Mouse (Mus musculus) MEL (cell line): ENCODE data around the gene C330021F23Rik. TPM values are rescaled to one million over a fixed set of nuclear protein-coding genes. Genes with fewer than 3 reads are reported as not detected.

ENCODE experiments used
- DNase-seq: peaks from one replicate; pipeline ENCODE4 v3.0.0; 2011; ENCODE audit warnings: low read depth, low spot score
- H3K27ac ChIP-seq: 2 replicates; pipeline ENCODE4 v1.5.1; 2012; ENCODE audit warnings: low read depth, mild to moderate bottlenecking, control low read depth, low read length, moderate library complexity; ENCODE audit not compliant: control insufficient read depth
- H3K27me3 ChIP-seq, 2 experiments: fragments of 150-350 bp in 1 of 2; sonication (generic) in 1 of 2; 2 replicates each; pipeline ENCODE4 v1.6.1; 2012; ENCODE audit warnings: low read length in 2 of 2, mild to moderate bottlenecking in 2 of 2, improper control_type of control experiment in 1 of 2, moderate library complexity in 1 of 2; ENCODE audit not compliant: insufficient read depth in 2 of 2, control insufficient read depth in 1 of 2
- H3K36me3 ChIP-seq, 2 experiments: 2 replicates each; pipeline ENCODE4 v1.6.1; 2012 to 2014; ENCODE audit warnings: low read length in 2 of 2, improper control_type of control experiment in 1 of 2, inconsistent platforms in 1 of 2, mild to moderate bottlenecking in 1 of 2; ENCODE audit not compliant: insufficient read depth in 2 of 2, control insufficient read depth in 1 of 2
- H3K4me1 ChIP-seq, 2 experiments: fragments of 150-350 bp in 1 of 2; sonication (generic) in 1 of 2; 2 replicates each; pipeline ENCODE4 v1.6.1; 2012; ENCODE audit warnings: low read length in 2 of 2, improper control_type of control experiment in 1 of 2, mild to moderate bottlenecking in 1 of 2; ENCODE audit not compliant: insufficient read depth in 2 of 2, control insufficient read depth in 1 of 2
- H3K4me3 ChIP-seq, 2 experiments: fragments of 150-350 bp in 1 of 2; sonication (generic) in 1 of 2; 2 replicates each; pipeline ENCODE4 v1.5.1; 2012; ENCODE audit warnings: low read depth in 2 of 2, low read length in 2 of 2, mild to moderate bottlenecking in 2 of 2, moderate library complexity in 2 of 2, control low read depth in 1 of 2, improper control_type of control experiment in 1 of 2; ENCODE audit not compliant: control insufficient read depth in 1 of 2, insufficient read depth in 1 of 2
- H3K79me2 ChIP-seq: 2 replicates; pipeline ENCODE4 v1.6.1; 2012; ENCODE audit warnings: mild to moderate bottlenecking, low read length, moderate library complexity; ENCODE audit not compliant: control insufficient read depth, poor library complexity, insufficient read depth
- H3K9ac ChIP-seq: 2 replicates; pipeline ENCODE4 v1.6.1; 2012; ENCODE audit warnings: low read depth, mild to moderate bottlenecking, control low read depth, low read length, moderate library complexity; ENCODE audit not compliant: control insufficient read depth, poor library complexity, severe bottlenecking
- H3K9me3 ChIP-seq: fragments of 150-350 bp; sonication (generic); replicated peaks from 2 replicates; pipeline ENCODE4 v1.6.1; 2012; ENCODE audit warnings: mild to moderate bottlenecking, low read length, improper control_type of control experiment, moderate library complexity; ENCODE audit not compliant: insufficient read depth
- BHLHE40 ChIP-seq: IDR thresholded peaks from 2 replicates; pipeline ENCODE4 v1.6.1; 2012; ENCODE audit warnings: low read depth, mild to moderate bottlenecking, inconsistent platforms, low read length, improper control_type of control experiment, borderline replicate concordance
- CHD1 ChIP-seq: IDR thresholded peaks from 2 replicates; pipeline ENCODE4 v1.6.1; 2012; ENCODE audit warnings: low read depth, mild to moderate bottlenecking, inconsistent platforms, low read length, improper control_type of control experiment
- CHD2 ChIP-seq: IDR thresholded peaks from 2 replicates; pipeline ENCODE4 v1.6.1; 2011; ENCODE audit warnings: low read length, improper control_type of control experiment
- CTCF ChIP-seq, 3 experiments: IDR thresholded peaks in 2 of 3; conservative IDR thresholded peaks in 1 of 3; 2 replicates each; pipeline ENCODE4 v1.5.1; 2011 to 2012; ENCODE audit warnings: low read length in 3 of 3, low read depth in 2 of 3, mild to moderate bottlenecking in 2 of 3, improper control_type of control experiment in 1 of 3, inconsistent platforms in 1 of 3, mixed read lengths in 1 of 3, moderate library complexity in 1 of 3; ENCODE audit not compliant: control insufficient read depth in 1 of 3, insufficient read depth in 1 of 3, poor library complexity in 1 of 3, severe bottlenecking in 1 of 3
- ELF1 ChIP-seq: IDR thresholded peaks from 2 replicates; pipeline ENCODE4 v1.6.1; 2014; ENCODE audit warnings: low read depth, mild to moderate bottlenecking, inconsistent platforms, low read length, improper control_type of control experiment, moderate library complexity
- EP300 ChIP-seq, 2 experiments: IDR thresholded peaks; 2 replicates each; pipeline ENCODE4 v1.6.1; 2011; ENCODE audit warnings: improper control_type of control experiment in 2 of 2, low read length in 2 of 2, low read depth in 1 of 2, mild to moderate bottlenecking in 1 of 2
- ETS1 ChIP-seq: IDR thresholded peaks from 2 replicates; pipeline ENCODE4 v1.6.1; 2012; ENCODE audit warnings: low read depth, mild to moderate bottlenecking, inconsistent platforms, low read length, improper control_type of control experiment, moderate library complexity
- GABPA ChIP-seq: IDR thresholded peaks from 2 replicates; pipeline ENCODE4 v1.6.1; 2012; ENCODE audit warnings: low read depth, mild to moderate bottlenecking, inconsistent platforms, low read length, improper control_type of control experiment, moderate library complexity
- GATA1 ChIP-seq: IDR thresholded peaks from 2 replicates; pipeline ENCODE4 v1.6.1; 2011; ENCODE audit warnings: low read depth, low read length, improper control_type of control experiment
- HCFC1 ChIP-seq: IDR thresholded peaks from 2 replicates; pipeline ENCODE4 v1.6.1; 2012; ENCODE audit warnings: low read depth, mild to moderate bottlenecking, inconsistent platforms, low read length, improper control_type of control experiment, moderate library complexity
- JUND ChIP-seq: IDR thresholded peaks from 2 replicates; pipeline ENCODE4 v1.6.1; 2011; ENCODE audit warnings: low read depth, mild to moderate bottlenecking, improper control_type of control experiment, low read length
- KAT2A ChIP-seq: conservative IDR thresholded peaks from 2 replicates; pipeline ENCODE4 v1.6.1; 2012; ENCODE audit warnings: low read depth, low read length, improper control_type of control experiment, inconsistent platforms
- MAFK ChIP-seq: IDR thresholded peaks from 2 replicates; pipeline ENCODE4 v1.6.1; 2011; ENCODE audit warnings: low read depth, mild to moderate bottlenecking, low read length, improper control_type of control experiment, borderline replicate concordance
- MAX ChIP-seq: IDR thresholded peaks from 2 replicates; pipeline ENCODE4 v1.6.1; 2011; ENCODE audit warnings: low read length, improper control_type of control experiment
- MAZ ChIP-seq: IDR thresholded peaks from 2 replicates; pipeline ENCODE4 v1.6.1; 2012; ENCODE audit warnings: low read depth, mild to moderate bottlenecking, inconsistent platforms, low read length, improper control_type of control experiment
- MEF2A ChIP-seq: IDR thresholded peaks from 2 replicates; pipeline ENCODE4 v1.6.1; 2014; ENCODE audit warnings: low read depth, mild to moderate bottlenecking, inconsistent platforms, low read length, improper control_type of control experiment; ENCODE audit not compliant: poor library complexity, insufficient replicate concordance, severe bottlenecking; ENCODE audit errors: extremely low read depth
- MXI1 ChIP-seq: IDR thresholded peaks from 2 replicates; pipeline ENCODE4 v1.6.1; 2011; ENCODE audit warnings: mild to moderate bottlenecking, low read depth, low read length, improper control_type of control experiment
- MYB ChIP-seq: IDR thresholded peaks from 2 replicates; pipeline ENCODE4 v1.6.1; 2011; ENCODE audit warnings: mild to moderate bottlenecking, low read depth, low read length, improper control_type of control experiment
- MYC ChIP-seq: IDR thresholded peaks from 2 replicates; pipeline ENCODE4 v1.6.1; 2011; ENCODE audit warnings: low read depth, mild to moderate bottlenecking, low read length, improper control_type of control experiment, moderate library complexity
- NELFE ChIP-seq: IDR thresholded peaks from 2 replicates; pipeline ENCODE4 v1.6.1; 2011; ENCODE audit warnings: low read depth, low read length, improper control_type of control experiment
- NRF1 ChIP-seq: IDR thresholded peaks from 2 replicates; pipeline ENCODE4 v1.6.1; 2014; ENCODE audit warnings: low read depth, mild to moderate bottlenecking, inconsistent platforms, low read length, improper control_type of control experiment, moderate library complexity; ENCODE audit not compliant: poor library complexity, insufficient read depth, severe bottlenecking
- POLR2A ChIP-seq, 2 experiments: IDR thresholded peaks; 2 replicates each; pipeline ENCODE4 v1.6.1; 2011 to 2012; ENCODE audit warnings: low read length in 2 of 2, mild to moderate bottlenecking in 2 of 2, control low read depth in 1 of 2, improper control_type of control experiment in 1 of 2, low read depth in 1 of 2, moderate library complexity in 1 of 2; ENCODE audit not compliant: control insufficient read depth in 1 of 2, insufficient read depth in 1 of 2, poor library complexity in 1 of 2
- POLR2AphosphoS2 ChIP-seq: IDR thresholded peaks from 2 replicates; pipeline ENCODE4 v1.6.1; 2011; ENCODE audit warnings: low read length, improper control_type of control experiment
- POLR2AphosphoS5 ChIP-seq: IDR thresholded peaks from 2 replicates; pipeline ENCODE4 v1.6.1; 2012; ENCODE audit warnings: low read depth, borderline replicate concordance, mild to moderate bottlenecking, inconsistent platforms, low read length, moderate library complexity, mixed read lengths
- RAD21 ChIP-seq: IDR thresholded peaks from 2 replicates; pipeline ENCODE4 v1.6.1; 2011; ENCODE audit warnings: mild to moderate bottlenecking, low read depth, low read length, improper control_type of control experiment
- SIN3A ChIP-seq: IDR thresholded peaks from 2 replicates; pipeline ENCODE4 v1.6.1; 2012; ENCODE audit warnings: low read length, improper control_type of control experiment, inconsistent platforms
- TAL1 ChIP-seq: IDR thresholded peaks from 2 replicates; pipeline ENCODE4 v1.6.1; 2012; ENCODE audit warnings: mild to moderate bottlenecking, inconsistent platforms, low read length, moderate library complexity, mixed read lengths
- TBP ChIP-seq: IDR thresholded peaks from 2 replicates; pipeline ENCODE4 v1.8.0; 2011; ENCODE audit warnings: low read depth, low read length, improper control_type of control experiment
- TCF12 ChIP-seq: IDR thresholded peaks from 2 replicates; pipeline ENCODE4 v1.6.1; 2014; ENCODE audit warnings: low read depth, mild to moderate bottlenecking, inconsistent platforms, low read length, improper control_type of control experiment, moderate library complexity
- UBTF ChIP-seq: IDR thresholded peaks from 2 replicates; pipeline ENCODE4 v1.6.1; 2012; ENCODE audit warnings: low read depth, mild to moderate bottlenecking, inconsistent platforms, low read length, improper control_type of control experiment, moderate library complexity, borderline replicate concordance; ENCODE audit not compliant: insufficient read depth
- USF1 ChIP-seq: IDR thresholded peaks from 2 replicates; pipeline ENCODE4 v1.6.1; 2014; ENCODE audit warnings: low read depth, mild to moderate bottlenecking, inconsistent platforms, low read length, improper control_type of control experiment, moderate library complexity
- ZC3H11A ChIP-seq: IDR thresholded peaks from 2 replicates; pipeline ENCODE4 v1.6.1; 2012; ENCODE audit warnings: low read depth, mild to moderate bottlenecking, inconsistent platforms, low read length, improper control_type of control experiment
- ZKSCAN1 ChIP-seq: IDR thresholded peaks from 2 replicates; pipeline ENCODE4 v1.6.1; 2012; ENCODE audit warnings: low read depth, mild to moderate bottlenecking, inconsistent platforms, low read length, improper control_type of control experiment, moderate library complexity
- ZMIZ1 ChIP-seq: IDR thresholded peaks from 2 replicates; pipeline ENCODE4 v1.6.1; 2012; ENCODE audit warnings: low read depth, mild to moderate bottlenecking, inconsistent platforms, low read length, improper control_type of control experiment, moderate library complexity
- ZNF384 ChIP-seq: IDR thresholded peaks from 2 replicates; pipeline ENCODE4 v1.6.1; 2012; ENCODE audit warnings: low read depth, mild to moderate bottlenecking, inconsistent platforms, low read length, improper control_type of control experiment
- polyA plus RNA-seq, 2 experiments: library from polyadenylated mRNA; stranded (reverse) in 1 of 2; unstranded in 1 of 2; fragments of >175 nt in 1 of 2; fragments of >200 nt in 1 of 2; gene quantifications; 2 replicates each; pipeline versions ENCODE4 v1.2.1 to v1.2.4; 2012; ENCODE audit warnings: low replicate concordance in 2 of 2, low read depth in 1 of 2; ENCODE audit not compliant: insufficient read length in 2 of 2, insufficient read depth in 1 of 2, missing spikeins in 1 of 2
- total RNA-seq: library from RNA; depleted of rRNA; stranded (reverse); fragments of 300-350 nt; gene quantifications from 2 replicates; pipeline ENCODE4 v1.2.3, GENCODE M21; 2012

Gene C330021F23Rik
- total and polyA plus RNA-seq, 3 experiments: 0.53 to 1.2 TPM; not detected in 1

- peak; percentile 100 for TF ChIP-seq SIN3A
- TF ChIP-seq HCFC1: peak; percentile 99
- TF ChIP-seq RAD21: no peak
- TF ChIP-seq EP300 (IDR thresholded peaks at IDR 0.05; ENCODE audit: low read depth in 1 of 2, low read length in 2 of 2): no peak
- peak; percentile 94 for TF ChIP-seq KAT2A
- no peak for TF ChIP-seq MAFK
- TF ChIP-seq TBP: peak; percentile 40
- TF ChIP-seq ELF1: peak; percentile 99
- peak; percentile 13 to 69; a peak in 2 of 4 replicates for TF ChIP-seq POLR2A (IDR thresholded peaks at IDR 0.05; ENCODE audit: control insufficient read depth in 1 of 2, insufficient read depth in 1 of 2, low read depth in 1 of 2, low read length in 2 of 2, poor library complexity in 1 of 2)
- no peak for TF ChIP-seq MEF2A
- peak; percentile 17; the same call in 1 of the 2 replicates for TF ChIP-seq ETS1
- no peak for TF ChIP-seq UBTF
- no peak for TF ChIP-seq TAL1
- peak; percentile 60 for TF ChIP-seq NELFE
- no peak for TF ChIP-seq CHD1
- no peak for TF ChIP-seq BHLHE40
- no peak for TF ChIP-seq POLR2AphosphoS5
- 0 out of 2 replicates have a peak, but pooled peaks have one; percentile 4 for TF ChIP-seq GATA1
- TF ChIP-seq ZMIZ1: peak; percentile 39; the same call in 1 of the 2 replicates
- peak; percentile 92 for TF ChIP-seq MAZ
- peak; percentile 49; the same call in 1 of the 2 replicates for TF ChIP-seq NRF1
- TF ChIP-seq USF1: no peak; the same call in 1 of the 2 replicates
- peak; percentile 50; the same call in 1 of the 2 replicates for TF ChIP-seq TCF12
- TF ChIP-seq MAX: no peak
- no peak for TF ChIP-seq ZKSCAN1
- peak; percentile 57; the same call in 1 of the 2 replicates for TF ChIP-seq GABPA
- no peak for TF ChIP-seq CTCF (IDR thresholded peaks at IDR 0.05 in 2 of 3, conservative IDR thresholded peaks at IDR 0.05 in 1 of 3; ENCODE audit: control insufficient read depth in 1 of 3, insufficient read depth in 1 of 3, low read depth in 2 of 3, low read length in 3 of 3, poor library complexity in 1 of 3, severe bottlenecking in 1 of 3)
- no peak for TF ChIP-seq MYB
- TF ChIP-seq POLR2AphosphoS2: peak; percentile 39; the same call in 1 of the 2 replicates
- peak; percentile 92 for TF ChIP-seq CHD2
- TF ChIP-seq JUND: peak; percentile 83; the same call in 1 of the 2 replicates
- peak; percentile 87 for TF ChIP-seq MXI1
- peak; percentile 62; the same call in 1 of the 2 replicates for TF ChIP-seq MYC
- no peak for TF ChIP-seq ZC3H11A
- no peak for TF ChIP-seq ZNF384
- TF ChIP-seq, all 39 proteins: peak for 19
- Histone ChIP-seq H3K36me3 (peaks cover 2 to 12% of the 10 kb centered on the region in 2 experiments), H3K4me1 (peaks cover under 1 to 7% of the 10 kb centered on the region in 2 experiments; a peak in 3 of 4 replicates), H3K27ac (peak within 1 kb of the TSS; percentile 9; the same call in 1 of the 2 replicates), H3K9me3 (no peaks in the 10 kb centered on the region), H3K9ac (peak within 1 kb of the TSS; percentile 87), H3K79me2 (peaks cover 29% of the 10 kb centered on the region), H3K4me3 (peak within 1 kb of the TSS; percentile 89 to 99), H3K27me3 (no peaks in the 10 kb centered on the region)
- DNase-seq: peak; percentile 100
These were observed 53.6 kb downstream of the C330021F23Rik start, which contains the start of the genes Xab2 and Pet100 for GRCm38 (mm10) chr8:3621199-3621970. Xab2 (minus strand) TSS chr8:3621316. Pet100 (plus strand) TSS chr8:3621548.
